Mouse (Mus musculus): ENCODE results near the gene Cdc14b.

Gene Cdc14b

GRCm38 (mm10) chr13:64178746-64179652 is 96.1 kb downstream of the Cdc14b start:
- CTCF ChIA-PET: interaction anchor here (0.9 kb wide), 1 partner anchor 785 kb away, joined by 16 read pairs; no protein-coding TSS in a partner anchor

DNA sequence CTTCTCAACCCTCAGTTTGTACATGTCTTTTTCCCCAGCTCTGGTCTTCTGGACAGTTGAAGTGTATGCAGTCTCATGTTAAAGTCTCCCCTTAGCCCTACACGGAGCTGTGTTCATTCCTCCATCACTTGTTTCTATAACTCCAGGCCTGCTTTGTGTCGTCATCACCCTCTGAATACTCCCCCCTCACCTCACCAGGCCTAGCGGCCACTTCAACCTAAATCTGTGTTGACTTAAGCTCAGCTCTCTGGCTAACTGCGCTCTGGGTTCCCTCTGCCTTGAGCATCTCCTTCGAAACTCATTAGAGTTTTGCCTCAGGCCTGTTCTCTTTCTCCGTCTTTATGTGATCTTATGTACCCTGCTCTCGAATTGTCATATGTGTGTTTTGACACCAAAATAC is 97.1 kb downstream of the Cdc14b start:
- CTCF ChIA-PET: no interaction called here

DNA sequence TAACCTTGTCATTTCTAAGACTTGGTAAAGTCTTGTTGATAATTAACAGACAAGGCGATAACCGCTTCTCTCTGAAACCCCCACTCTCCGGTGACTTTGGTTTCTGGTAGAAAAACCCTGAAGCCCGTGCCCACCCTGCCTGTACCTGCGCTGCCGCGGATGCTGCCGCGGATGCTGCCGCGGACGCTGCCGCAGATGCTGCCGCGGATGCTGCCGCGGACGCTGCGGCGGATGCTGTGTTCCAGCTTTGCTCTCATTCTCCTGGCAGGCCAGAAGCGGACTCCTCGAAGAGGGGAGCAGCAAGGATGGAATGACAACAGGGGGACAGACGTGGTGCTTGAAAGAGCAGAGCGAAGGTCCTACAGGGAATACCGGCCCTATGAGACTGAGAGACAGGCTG is 105.3 kb downstream of the Cdc14b start:
- CTCF ChIA-PET: no interaction called here

DNA sequence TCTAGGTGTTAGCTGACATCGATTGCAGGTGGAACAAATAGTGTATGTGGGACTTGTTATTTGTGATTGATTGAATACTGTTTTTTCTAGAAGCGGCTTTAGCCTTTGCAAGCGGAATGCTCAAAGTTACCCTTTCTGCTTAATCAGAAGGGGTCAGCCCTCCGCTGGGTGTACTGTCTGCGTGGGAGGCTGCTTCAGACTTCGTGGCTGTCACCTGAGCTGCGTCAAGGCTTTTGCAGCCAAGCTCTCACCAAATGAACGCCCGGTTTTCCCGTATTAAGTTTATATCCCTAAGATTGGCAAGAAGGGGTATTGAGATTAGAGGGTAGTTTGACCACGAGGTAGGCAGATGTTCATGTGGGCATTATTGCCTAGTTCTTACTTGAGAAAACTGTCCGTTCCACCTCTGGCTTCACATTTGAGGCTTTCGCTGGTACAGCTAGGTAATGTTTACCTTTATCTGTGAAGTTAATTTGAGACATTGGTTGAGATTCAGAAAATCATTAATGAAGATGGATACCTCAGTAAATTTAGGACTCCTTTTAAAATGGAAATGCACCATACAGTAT is 111.9 kb downstream of the Cdc14b start:
- CTCF ChIA-PET: interaction anchor here (0.7 kb wide), 2 partner anchors 68 to 81 kb away, joined by 3 to 7 read pairs; no protein-coding TSS in a partner anchor

GRCm38 (mm10) chr13:64162626-64163025 is 112.5 kb downstream of the Cdc14b start:
- CTCF ChIA-PET: interaction anchor here (0.7 kb wide), 1 partner anchor 81 kb away, joined by 7 read pairs; no protein-coding TSS in a partner anchor

DNA sequence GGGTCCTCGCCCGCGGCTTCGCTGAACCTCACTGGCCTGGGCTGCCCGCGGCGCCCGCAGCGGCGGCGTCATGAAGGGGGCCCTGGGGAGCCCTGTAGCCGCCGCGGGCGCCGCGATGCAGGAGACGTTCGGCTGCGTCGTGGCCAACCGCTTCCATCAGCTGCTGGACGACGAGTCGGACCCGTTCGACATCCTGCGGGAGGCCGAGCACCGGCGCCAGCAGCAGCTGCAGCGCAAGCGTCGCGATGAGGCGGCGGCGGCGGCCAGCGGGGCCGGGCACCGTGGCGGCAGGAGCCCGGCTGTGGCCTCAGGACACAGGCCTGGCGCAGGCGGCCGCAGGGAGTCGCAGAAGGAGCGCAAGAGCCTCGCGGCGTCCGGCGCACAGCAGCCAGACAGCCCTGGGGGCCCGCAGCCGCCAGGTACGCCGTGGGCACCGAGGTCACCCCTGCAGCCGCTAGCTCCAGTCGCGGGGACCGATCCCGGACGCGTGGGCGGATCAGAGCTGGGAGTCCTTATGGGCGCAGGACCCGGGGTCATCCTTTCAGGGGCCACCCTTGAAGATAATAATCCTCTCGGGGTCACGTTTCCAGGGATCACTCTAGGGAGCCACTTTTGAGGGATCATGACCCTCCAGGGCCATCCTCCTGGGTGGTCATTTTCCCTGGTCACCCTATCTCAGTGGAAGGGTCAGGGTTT is 113.0 kb downstream of the Cdc14b start:
- CTCF ChIA-PET: interaction anchor here (0.5 kb wide), 1 partner anchor 150 kb away, joined by 3 read pairs; the partner anchor contains the start of gene Aaed1

DNA sequence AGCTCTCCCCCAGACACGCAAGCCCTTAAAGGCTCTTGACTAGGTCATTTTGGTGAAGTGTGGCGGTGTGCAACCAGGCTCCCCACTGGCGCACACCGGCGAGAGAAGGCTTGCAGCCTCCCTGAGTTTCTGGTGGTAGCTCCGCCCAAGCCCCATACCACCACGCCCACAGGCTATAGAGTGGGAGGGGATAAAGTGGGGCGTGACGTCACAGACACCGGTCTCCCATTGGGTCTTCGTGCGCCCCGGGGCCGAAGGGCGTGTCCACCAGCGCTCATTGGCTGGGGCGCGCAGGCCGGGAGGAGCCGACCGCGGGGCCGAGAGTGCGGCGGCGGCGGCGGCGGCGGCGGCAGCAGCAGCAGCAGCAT is 113.6 kb downstream of the Cdc14b start, which contains the start of gene Habp4:
Gene Habp4 (plus strand): TSS at position 277 of the 368 bp plus-strand sequence.
- CTCF ChIA-PET: no interaction called here

DNA sequence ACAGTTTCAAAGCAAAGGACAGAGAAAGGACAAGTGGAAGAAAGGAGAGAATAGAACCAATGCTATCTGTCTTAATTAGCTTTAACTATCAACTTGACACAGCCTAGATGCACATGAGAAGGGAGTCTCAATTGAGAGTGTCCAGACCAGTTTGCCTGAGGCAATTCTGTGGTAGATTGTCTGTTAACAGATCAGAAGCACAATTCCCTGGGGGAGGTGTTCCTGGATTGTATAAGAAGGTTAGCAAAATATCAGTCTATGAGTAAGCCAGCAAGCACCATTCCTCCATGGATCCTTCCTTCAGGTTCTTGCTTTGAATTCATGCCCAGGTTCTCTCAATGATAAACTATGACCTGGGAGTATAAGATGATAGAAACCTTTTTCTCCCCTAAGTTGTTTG is 118.1 kb downstream of the Cdc14b start:
- CTCF ChIA-PET: no interaction called here

GRCm38 (mm10) chr13:64155171-64155571 is 119.9 kb downstream of the Cdc14b start:
- CTCF ChIA-PET: no interaction called here

DNA sequence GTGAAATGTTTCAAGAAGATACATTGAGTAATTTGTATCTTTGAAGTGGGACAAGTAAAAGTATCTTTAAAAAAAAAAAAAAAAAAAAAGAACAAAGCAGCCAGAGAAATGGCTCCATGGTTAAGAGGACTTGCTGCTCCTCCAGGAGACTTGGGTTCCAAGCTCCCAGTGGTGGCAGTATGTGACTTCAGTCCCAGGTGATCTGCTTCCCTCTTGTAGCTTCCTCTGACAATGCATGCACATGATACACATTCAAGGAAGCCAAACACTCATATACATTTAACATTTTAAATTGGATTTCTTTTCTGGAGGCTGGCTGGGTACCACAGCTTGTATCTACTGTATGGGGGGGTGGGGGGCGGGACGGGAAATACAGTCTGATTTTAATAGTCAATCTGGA is 120.4 kb downstream of the Cdc14b start:
- CTCF ChIA-PET: interaction anchor here (0.7 kb wide), 1 partner anchor 584 kb away, joined by 15 read pairs; no protein-coding TSS in a partner anchor

DNA sequence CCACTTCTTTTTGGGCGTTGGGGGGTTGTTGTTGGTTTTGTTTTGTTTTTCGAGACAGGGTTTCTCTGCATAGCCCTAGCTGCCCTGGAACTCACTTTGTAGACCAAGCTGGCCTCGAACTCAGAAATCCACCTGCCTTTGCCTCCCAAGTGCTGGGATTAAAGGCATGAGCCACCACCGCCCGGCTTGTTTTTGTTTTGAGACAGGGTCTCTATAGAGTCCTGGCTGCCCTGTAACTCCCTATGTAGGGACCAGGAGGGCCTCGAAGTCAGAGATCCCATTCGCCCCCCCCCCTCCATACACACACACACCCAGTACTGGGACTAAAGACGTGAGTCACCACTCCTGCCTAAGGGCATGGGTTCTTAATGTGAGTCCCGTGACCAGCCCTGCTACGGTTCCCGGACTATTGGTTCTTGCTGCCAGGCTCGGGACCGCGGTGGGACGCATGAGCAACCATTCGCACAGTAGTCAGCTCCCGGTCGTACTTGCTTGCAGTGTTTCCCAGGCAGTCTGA is 121.3 kb downstream of the Cdc14b start:
- CTCF ChIA-PET: interaction anchor here (0.7 kb wide), 1 partner anchor 583 kb away, joined by 15 read pairs; no protein-coding TSS in a partner anchor

DNA sequence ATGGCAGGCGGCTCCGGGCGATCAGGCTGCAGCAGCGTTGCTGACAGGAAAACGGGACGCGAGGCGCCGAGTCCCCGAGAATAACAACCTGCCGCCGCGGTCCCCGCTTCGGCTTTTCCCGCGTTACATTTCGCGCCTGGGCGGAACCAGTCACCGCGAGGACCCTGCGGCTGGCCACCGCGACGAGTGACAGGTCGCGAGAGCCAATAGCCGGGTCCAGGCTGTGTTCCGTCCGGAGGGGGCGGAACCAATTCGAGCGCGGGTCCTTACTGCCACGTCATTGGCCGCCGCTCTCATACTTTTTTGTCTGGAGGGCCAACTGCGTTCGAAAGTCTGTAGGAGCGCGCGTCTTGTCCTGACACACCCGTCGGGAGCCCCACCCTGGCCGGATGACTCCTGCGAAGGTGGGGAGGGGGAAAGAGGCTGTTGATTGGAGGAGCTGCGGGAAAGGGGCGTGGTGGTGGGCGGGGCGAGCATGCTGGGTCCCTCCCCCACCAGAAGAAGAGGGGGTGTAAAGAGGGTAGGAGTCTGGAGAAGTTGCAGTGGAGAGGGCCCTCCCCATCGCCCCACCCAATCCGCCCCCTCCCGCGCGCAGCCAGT is 121.9 kb downstream of the Cdc14b start, which contains the start of gene Zfp367:
Gene Zfp367 (minus strand): TSS at position 120 of the 600 bp plus-strand sequence.
- CTCF ChIA-PET: no interaction called here

DNA sequence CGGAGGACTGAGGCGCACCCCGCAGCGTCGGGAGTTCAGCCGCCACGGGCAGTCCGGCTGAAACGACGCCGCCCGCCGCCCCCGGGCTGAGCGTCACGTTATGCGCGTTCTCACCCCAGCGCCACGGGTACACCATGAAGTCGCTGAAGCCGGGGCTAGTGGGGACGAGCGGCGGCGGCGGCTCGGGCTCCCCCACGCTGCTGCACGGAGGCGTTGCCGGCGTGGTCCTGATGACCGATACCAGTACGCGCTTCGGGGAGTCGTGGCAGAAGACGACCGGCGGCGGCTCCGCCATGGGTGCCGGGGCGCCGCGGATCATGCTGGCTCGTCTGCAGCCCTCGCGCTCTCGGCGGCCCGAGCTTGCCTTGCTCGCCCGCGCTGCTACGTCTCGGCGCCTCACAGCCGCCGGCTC is 122.4 kb downstream of the Cdc14b start:
- CTCF ChIA-PET: no interaction called here

- CTCF ChIA-PET: no interaction called here
Measured at GRCm38 (mm10) chr13:64152241-64152669, 122.8 kb downstream of the Cdc14b start.

- CTCF ChIA-PET: no interaction called here
Measured at GRCm38 (mm10) chr13:64150121-64150520, 125.0 kb downstream of the Cdc14b start.

Measured in spleen, embryonic (tissue).